Mouse (Mus musculus): ENCODE measurements around the gene Gm43064. TPM values are rescaled to one million over a fixed set of nuclear protein-coding genes. Genes with fewer than 3 reads are reported as not detected.
A peak's percentile ranks its signal among the peaks of the same experiment; 100 is the strongest.

The Gm43064 gene
- polyA plus RNA-seq, 1 experiment from 2014 or later = not detected

- Histone ChIP-seq H3K4me3 (ENCODE audit: low read depth, low read length) (no peak overlapping the region), H3K36me3 (replicated peaks; ENCODE audit: insufficient read depth, low read length) (peaks cover 52% of the 10 kb centered on the region), H3K4me1 (ENCODE audit: insufficient read depth) (peaks cover 36% of the 10 kb centered on the region), H3K4me2 (ENCODE audit: low read depth, low read length) (no peak overlapping the region), H3K9me3 (ENCODE audit: low read length) (no peaks in the 10 kb centered on the region), H3K9ac (replicated peaks) (no peak overlapping the region), H3K27me3 (ENCODE audit: insufficient read depth, low read length) (no peaks in the 10 kb centered on the region), H3K27ac (ENCODE audit: low read depth) (no peak overlapping the region)
- DNase-seq (no peak), ATAC-seq (no peak)
- TF ChIP-seq EP300 (IDR thresholded peaks at IDR 0.05; ENCODE audit: low read depth) (no peak), CTCF (IDR thresholded peaks at IDR 0.05; ENCODE audit: low read depth) (no peak)
- WGBS (ENCODE audit: insufficient replicate concordance) = 80% methylated on average over 11 of the region's 11 CpGs
Measured at GRCm38 (mm10) chr3:103777940-103778339, 31.4 kb upstream of the Gm43064 start.

- no peak for DNase-seq
- Histone ChIP-seq H3K36me3 (replicated peaks; ENCODE audit: insufficient read depth, low read length) (peaks cover 46% of the 10 kb centered on the region), H3K27ac (ENCODE audit: low read depth) (no peak overlapping the region), H3K9ac (replicated peaks) (no peak overlapping the region), H3K4me2 (ENCODE audit: low read depth, low read length) (peak overlapping the region; percentile 15; the same call in 1 of the 2 replicates), H3K9me3 (ENCODE audit: low read length) (no peaks in the 10 kb centered on the region), H3K27me3 (ENCODE audit: insufficient read depth, low read length) (no peaks in the 10 kb centered on the region), H3K4me1 (ENCODE audit: insufficient read depth) (peaks cover 36% of the 10 kb centered on the region), H3K4me3 (ENCODE audit: low read depth, low read length) (no peak overlapping the region)
- no peak for ATAC-seq
- WGBS (ENCODE audit: insufficient replicate concordance) = 52% methylated on average over 6 of the region's 6 CpGs
- TF ChIP-seq EP300 (IDR thresholded peaks at IDR 0.05; ENCODE audit: low read depth) = no peak
- TF ChIP-seq CTCF (IDR thresholded peaks at IDR 0.05; ENCODE audit: low read depth) = no peak
Measured at GRCm38 (mm10) chr3:103778660-103779059, 30.7 kb upstream of the Gm43064 start.

DNA sequence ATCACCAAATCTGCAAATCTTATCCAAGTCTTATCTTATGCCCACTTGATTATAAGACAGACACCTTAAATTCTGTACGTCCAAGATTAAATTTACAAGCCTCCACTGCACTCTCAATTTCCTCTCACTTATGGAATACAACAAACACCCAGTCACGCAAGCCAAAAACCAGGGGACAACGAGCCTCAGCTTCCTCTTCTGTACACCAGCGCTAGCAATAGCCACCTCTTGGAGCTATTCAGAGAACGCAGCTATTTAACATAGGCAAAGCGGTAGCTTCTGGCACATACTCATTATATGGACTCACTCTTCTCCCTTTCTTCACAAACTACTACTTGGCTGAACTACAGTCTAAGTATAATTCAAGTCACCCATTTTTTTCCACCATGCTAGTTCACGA lies 30.2 kb upstream of the Gm43064 start:
- 53% methylated on average over 7 of the region's 7 CpGs for WGBS (ENCODE audit: insufficient replicate concordance)
- H3K9me3 ChIP-seq (ENCODE audit: low read length) = no peaks in the 10 kb centered on the region
- DNase-seq = no peak
- H3K27ac ChIP-seq (ENCODE audit: low read depth) = no peak overlapping the region
- H3K4me1 ChIP-seq (ENCODE audit: insufficient read depth) = peaks cover 41% of the 10 kb centered on the region
- no peaks in the 10 kb centered on the region for H3K27me3 ChIP-seq (ENCODE audit: insufficient read depth, low read length)
- peaks cover 44% of the 10 kb centered on the region for H3K36me3 ChIP-seq (replicated peaks; ENCODE audit: insufficient read depth, low read length)
- no peak for TF ChIP-seq CTCF (IDR thresholded peaks at IDR 0.05; ENCODE audit: low read depth)
- TF ChIP-seq EP300 (IDR thresholded peaks at IDR 0.05; ENCODE audit: low read depth) = no peak
- ATAC-seq = no peak
- peak overlapping the region; percentile 15; the same call in 1 of the 2 replicates for H3K4me2 ChIP-seq (ENCODE audit: low read depth, low read length)
- H3K9ac ChIP-seq (replicated peaks) = no peak overlapping the region
- no peak overlapping the region for H3K4me3 ChIP-seq (ENCODE audit: low read depth, low read length)

GRCm38 (mm10) chr3:103780271-103780670 lies 29.1 kb upstream of the Gm43064 start:
- Histone ChIP-seq H3K27me3 (ENCODE audit: insufficient read depth, low read length) (no peaks in the 10 kb centered on the region), H3K36me3 (replicated peaks; ENCODE audit: insufficient read depth, low read length) (peaks cover 38% of the 10 kb centered on the region), H3K27ac (ENCODE audit: low read depth) (no peak overlapping the region), H3K9ac (replicated peaks) (no peak overlapping the region), H3K4me2 (ENCODE audit: low read depth, low read length) (no peak overlapping the region), H3K9me3 (ENCODE audit: low read length) (no peaks in the 10 kb centered on the region), H3K4me1 (ENCODE audit: insufficient read depth) (peaks cover 49% of the 10 kb centered on the region), H3K4me3 (ENCODE audit: low read depth, low read length) (no peak overlapping the region)
- no peak for DNase-seq
- TF ChIP-seq EP300 (IDR thresholded peaks at IDR 0.05; ENCODE audit: low read depth) (no peak), CTCF (IDR thresholded peaks at IDR 0.05; ENCODE audit: low read depth) (no peak)
- ATAC-seq = no peak
- WGBS (ENCODE audit: insufficient replicate concordance) = 77% methylated on average over 3 of the region's 3 CpGs

- Histone ChIP-seq H3K4me1 (ENCODE audit: insufficient read depth) (peaks cover 52% of the 10 kb centered on the region), H3K27me3 (ENCODE audit: insufficient read depth, low read length) (no peaks in the 10 kb centered on the region), H3K4me3 (ENCODE audit: low read depth, low read length) (no peak overlapping the region), H3K9ac (replicated peaks) (no peak overlapping the region), H3K4me2 (ENCODE audit: low read depth, low read length) (no peak overlapping the region), H3K9me3 (ENCODE audit: low read length) (no peaks in the 10 kb centered on the region), H3K27ac (ENCODE audit: low read depth) (no peak overlapping the region), H3K36me3 (replicated peaks; ENCODE audit: insufficient read depth, low read length) (peaks cover 33% of the 10 kb centered on the region)
- DNase-seq (no peak), ATAC-seq (no peak)
- WGBS (ENCODE audit: insufficient replicate concordance) = 72% methylated on average over 5 of the region's 5 CpGs
- TF ChIP-seq CTCF (IDR thresholded peaks at IDR 0.05; ENCODE audit: low read depth) (no peak), EP300 (IDR thresholded peaks at IDR 0.05; ENCODE audit: low read depth) (no peak)
Measured at GRCm38 (mm10) chr3:103780777-103781176, 28.6 kb upstream of the Gm43064 start.

GRCm38 (mm10) chr3:103782844-103783609 lies 26.3 kb upstream of the Gm43064 start:
- Histone ChIP-seq H3K4me1 (ENCODE audit: insufficient read depth) (peaks cover 67% of the 10 kb centered on the region), H3K9ac (replicated peaks) (no peak overlapping the region), H3K27me3 (ENCODE audit: insufficient read depth, low read length) (no peaks in the 10 kb centered on the region), H3K27ac (ENCODE audit: low read depth) (no peak overlapping the region), H3K4me3 (ENCODE audit: low read depth, low read length) (no peak overlapping the region), H3K4me2 (ENCODE audit: low read depth, low read length) (no peak overlapping the region), H3K36me3 (replicated peaks; ENCODE audit: insufficient read depth, low read length) (peaks cover 14% of the 10 kb centered on the region), H3K9me3 (ENCODE audit: low read length) (no peaks in the 10 kb centered on the region)
- DNase-seq (no peak), ATAC-seq (no peak)
- WGBS (ENCODE audit: insufficient replicate concordance) = 46% methylated on average over 4 of the region's 4 CpGs
- no peak for TF ChIP-seq CTCF (IDR thresholded peaks at IDR 0.05; ENCODE audit: low read depth)
- TF ChIP-seq EP300 (IDR thresholded peaks at IDR 0.05; ENCODE audit: low read depth) = no peak
